Mouse (Mus musculus) embryonic stem cell, embryonic (primary cell): Measurements from ENCODE around the gene Fer.

ENCODE experiments used
- CTCF ChIA-PET, 4 experiments: fragments of 300-600 bp in 2 of 4; fragments of 350-600 bp in 2 of 4; sonication (Branson Sonifier 250); formaldehyde crosslinking; loops; one replicate each; lab custom pipeline; 2022; ENCODE audit warnings: inconsistent platforms in 2 of 4; lab: Charles Lee
- POLR2A ChIA-PET, 4 experiments: fragments of 300-600 bp in 2 of 4; fragments of 350-600 bp in 2 of 4; sonication (Branson Sonifier 250); formaldehyde crosslinking; loops; one replicate each; lab custom pipeline; 2022; ENCODE audit warnings: antibody characterized with exemption in 4 of 4, inconsistent platforms in 1 of 4; lab: Charles Lee

The Fer gene

DNA sequence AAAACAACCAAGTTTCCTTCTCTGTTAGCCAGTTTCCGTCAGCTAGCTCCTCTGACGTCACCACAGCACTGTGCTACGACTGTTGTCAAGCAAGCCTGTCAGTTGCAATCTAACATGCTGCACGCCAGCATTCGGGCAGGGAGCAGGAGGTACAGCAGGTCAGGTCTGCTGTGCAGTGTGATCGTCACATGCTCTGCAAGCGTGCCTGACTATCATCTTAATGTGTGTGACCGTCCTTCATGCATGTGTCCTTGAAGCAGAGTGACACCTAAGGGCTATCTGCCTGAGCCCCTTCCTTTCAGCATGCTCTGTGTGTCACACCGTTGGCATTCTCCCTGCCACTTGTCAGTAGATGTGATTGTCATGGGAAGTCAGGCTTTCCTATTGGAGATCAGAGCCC lies 279.0 kb downstream of the Fer start:
- POLR2A ChIA-PET, result no interaction called here
- CTCF ChIA-PET, result no interaction called here

DNA sequence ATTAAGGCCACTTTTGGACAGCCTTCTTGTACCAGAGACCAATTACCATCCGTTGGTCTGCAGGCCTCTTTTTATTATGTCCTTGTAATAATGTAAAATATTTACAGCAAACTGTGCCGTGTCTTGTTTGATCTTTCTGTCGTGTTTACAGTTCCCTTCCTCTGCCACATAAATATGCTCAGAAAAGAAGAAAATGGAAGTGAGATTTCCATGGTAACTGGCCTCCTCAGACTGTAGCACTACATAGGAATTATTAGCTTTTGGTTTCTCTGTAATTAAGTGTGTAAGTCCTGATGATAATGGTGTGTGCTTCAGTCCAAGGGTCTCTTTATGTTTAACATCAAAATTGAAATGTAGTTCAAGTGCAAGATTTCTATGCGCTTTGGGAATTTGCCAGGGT lies 283.5 kb downstream of the Fer start:
- CTCF ChIA-PET, result interaction anchor here in 1 of 4 experiments (0.6 kb wide), 1 partner anchor 598 kb away, joined by 3 read pairs; no protein-coding TSS in a partner anchor
- POLR2A ChIA-PET, result interaction anchor here in 1 of 4 experiments (0.6 to 1.3 kb wide), 3 partner anchors 8 to 299 kb away, joined by 3 read pairs; no protein-coding TSS in a partner anchor

DNA sequence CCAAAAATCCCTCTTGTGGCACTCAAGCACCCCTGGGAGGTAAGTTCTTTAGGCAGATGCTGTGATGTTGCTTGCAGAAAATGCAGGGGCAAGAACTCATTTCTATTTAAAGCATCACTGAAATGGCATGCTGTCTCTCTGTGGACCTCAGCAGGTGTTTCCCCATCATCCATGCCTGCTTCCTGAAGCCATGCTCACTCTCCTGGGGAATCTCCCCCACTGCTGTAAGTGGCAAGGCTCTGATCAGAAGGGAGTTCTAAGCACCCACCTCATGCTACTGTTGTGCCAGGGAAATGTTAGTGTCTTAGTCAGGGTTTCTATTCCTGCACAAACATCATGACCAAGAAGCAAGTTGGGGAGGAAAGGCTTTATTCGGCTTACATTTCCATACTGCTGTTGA lies 287.9 kb downstream of the Fer start:
- POLR2A ChIA-PET, result no interaction called here
- CTCF ChIA-PET, result no interaction called here

DNA sequence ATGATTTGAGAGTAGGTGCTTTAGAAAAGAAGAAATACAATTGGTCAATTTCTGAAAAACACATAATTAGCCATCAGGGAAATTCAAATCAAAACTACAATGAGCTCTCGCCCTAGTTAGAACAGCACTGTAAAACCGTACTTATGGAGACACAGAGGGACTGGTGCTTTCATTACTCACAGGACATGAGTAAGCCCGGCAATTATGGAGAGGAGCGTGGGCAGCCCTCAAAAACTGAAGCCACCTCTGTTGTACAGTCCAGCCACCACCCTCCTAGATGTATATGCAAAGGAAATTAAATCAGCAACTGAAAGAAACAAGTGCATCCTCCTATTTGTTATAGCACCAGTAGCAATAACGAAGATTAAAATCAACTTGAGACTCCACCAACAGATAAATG lies 304.9 kb downstream of the Fer start:
- POLR2A ChIA-PET, result no interaction called here
- CTCF ChIA-PET, result no interaction called here

DNA sequence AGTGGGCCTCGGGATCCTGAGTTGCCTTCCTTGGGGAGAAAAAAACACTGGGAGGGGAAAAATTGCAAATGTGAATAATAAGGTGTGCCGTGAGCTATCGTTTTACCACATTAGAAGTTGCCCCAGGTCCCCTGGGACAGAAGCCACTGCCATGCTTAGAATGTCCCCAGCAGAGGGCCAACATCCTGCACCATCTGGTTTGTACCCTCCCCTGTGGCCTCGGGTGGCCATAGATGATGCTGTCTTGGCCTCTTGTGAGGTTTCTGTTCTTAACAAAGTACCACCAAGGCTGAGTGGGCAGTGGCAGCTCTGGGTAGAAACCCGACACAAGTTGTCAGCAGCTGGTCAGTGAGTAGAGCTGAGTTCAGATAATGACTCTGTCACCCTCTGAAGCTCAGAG lies 307.2 kb downstream of the Fer start:
- ChIA-PET CTCF (interaction anchor here in 1 of 4 experiments (1.4 kb wide), 1 partner anchor 144 kb away, joined by 4 read pairs; no protein-coding TSS in a partner anchor), POLR2A (interaction anchor here in 1 of 4 experiments (1.9 kb wide), 1 partner anchor 22 kb away, joined by 5 read pairs; no protein-coding TSS in a partner anchor)

DNA sequence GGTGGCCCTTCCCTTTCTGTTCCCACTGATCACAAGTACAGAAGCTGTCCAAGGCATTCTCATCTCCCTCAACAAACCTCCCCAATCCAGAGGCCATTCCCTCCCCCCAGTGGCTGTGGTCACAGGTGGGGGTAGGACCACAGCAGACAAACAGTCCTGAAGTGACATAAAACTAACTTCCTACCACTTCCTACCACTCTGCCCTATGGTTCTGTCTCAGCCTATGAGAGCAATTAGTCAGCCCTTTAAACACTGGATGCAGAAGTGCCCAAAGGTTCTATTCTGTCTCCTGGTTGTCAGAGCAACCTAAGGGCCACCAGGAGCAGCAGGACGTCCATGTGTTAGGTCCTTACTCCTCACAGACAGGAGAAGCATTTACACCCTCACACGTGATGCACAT lies 309.6 kb downstream of the Fer start:
- ChIA-PET POLR2A (no interaction called here), CTCF (interaction anchor here in 1 of 4 experiments (0.5 kb wide), 1 partner anchor 54 kb away, joined by 3 read pairs; no protein-coding TSS in a partner anchor)

DNA sequence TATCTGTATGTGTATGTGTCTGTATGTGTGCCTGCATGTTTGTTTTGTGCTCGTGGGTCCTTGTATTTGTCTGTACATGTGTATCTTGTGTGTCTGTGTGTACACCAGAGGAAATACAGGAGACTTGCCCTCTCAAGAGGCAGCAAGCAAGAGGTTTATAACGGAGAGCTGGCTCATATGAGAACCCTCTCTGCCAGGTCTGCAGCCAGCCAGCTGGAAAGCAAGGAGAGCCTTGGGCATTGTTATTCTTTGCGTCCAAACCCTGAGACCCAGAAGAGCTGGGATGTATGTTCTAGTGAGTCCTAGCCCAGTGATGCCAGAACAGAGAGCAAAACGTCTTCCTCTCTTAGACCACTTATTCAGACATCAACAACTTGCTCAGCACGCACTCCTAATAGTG lies 317.7 kb downstream of the Fer start:
- ChIA-PET POLR2A (no interaction called here), CTCF (no interaction called here)

DNA sequence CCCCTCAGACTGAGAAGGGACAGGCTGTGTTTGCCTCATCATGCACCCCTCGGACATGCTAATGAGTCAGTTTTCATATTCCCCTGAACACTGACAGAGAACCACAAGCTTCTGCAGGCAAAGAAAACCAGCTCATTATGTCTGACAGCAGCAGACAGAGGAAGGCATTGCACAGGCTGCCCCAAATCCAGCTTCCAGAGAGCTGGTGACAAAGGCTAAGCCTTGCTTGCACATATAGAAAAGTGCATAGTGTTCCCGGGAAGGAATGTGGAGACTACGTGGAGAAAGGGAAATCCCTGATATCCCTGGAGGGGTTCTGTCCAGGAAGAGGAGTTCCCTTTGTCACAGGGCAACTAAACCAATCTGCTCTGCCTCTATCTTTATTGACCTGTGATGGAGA lies 318.4 kb downstream of the Fer start:
- CTCF ChIA-PET, result no interaction called here
- POLR2A ChIA-PET, result no interaction called here

DNA sequence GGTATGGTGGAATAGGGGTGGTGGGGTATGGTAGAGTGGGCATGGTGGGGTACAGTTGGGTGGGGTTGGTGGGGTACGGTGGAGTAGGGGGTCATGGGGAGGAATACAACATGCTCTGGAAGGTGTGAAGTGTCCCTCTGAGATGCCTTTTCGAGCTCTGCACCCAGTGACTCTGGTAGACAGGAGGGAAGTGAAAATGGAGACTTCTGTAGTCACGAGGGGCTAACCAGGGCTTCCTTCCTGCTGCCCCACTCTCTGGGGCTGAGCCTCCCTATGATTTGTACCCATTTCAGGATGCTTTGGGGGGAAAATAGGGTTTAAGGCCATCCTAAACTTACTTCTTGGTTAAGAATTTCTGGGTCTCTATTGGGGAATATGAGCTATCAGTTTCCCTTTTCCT lies 319.7 kb downstream of the Fer start:
- ChIA-PET POLR2A (no interaction called here), CTCF (interaction anchor here in 2 of 4 experiments (0.6 kb wide), 2 partner anchors 136 to 816 kb away, joined by 4 read pairs; no protein-coding TSS in a partner anchor)

DNA sequence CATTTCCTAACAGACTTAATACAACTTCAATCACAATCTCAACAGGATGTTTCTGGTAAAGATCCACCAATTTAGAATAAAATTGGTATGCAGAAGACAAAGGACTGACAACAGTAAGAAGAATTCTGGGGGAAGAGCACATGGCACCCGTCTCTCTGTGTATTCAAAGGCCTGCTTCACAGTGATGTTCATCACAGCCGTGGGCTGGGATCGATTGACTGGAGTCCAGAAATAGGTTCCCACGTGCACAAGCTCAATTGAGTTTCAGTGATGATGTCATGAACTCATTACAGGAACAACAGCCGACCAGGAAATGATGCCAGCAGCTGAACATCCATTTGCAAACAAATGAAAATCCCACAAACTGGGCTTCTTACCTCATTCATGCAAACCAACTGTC lies 320.3 kb downstream of the Fer start:
- POLR2A ChIA-PET, result no interaction called here
- CTCF ChIA-PET, result interaction anchor here in 2 of 4 experiments (0.6 kb wide), 2 partner anchors 136 to 817 kb away, joined by 4 read pairs; no protein-coding TSS in a partner anchor
